Mouse (Mus musculus) frontal cortex, postnatal 14 days (tissue): ENCODE measurements at regions not wholly inside any gene's neighbourhood (a gene's known extent, or its start where the extent isn't known, plus 50 kb on each side); places are given as distances from the start of the nearest gene placed in this dataset.
A peak's percentile ranks its signal among the peaks of the same experiment; 100 is the strongest.

Source experiments
- DNase-seq, 2 experiments: peaks; one replicate each; pipeline ENCODE4 v3.0.0; 2022; ENCODE audit warnings: low spot score in 2 of 2

- DNase-seq, result peak in 1 of 2 experiments; percentile 5
Observed at GRCm38 (mm10) chrX:14040104-14040503, 170.8 kb upstream of the H2al1n start.

DNA sequence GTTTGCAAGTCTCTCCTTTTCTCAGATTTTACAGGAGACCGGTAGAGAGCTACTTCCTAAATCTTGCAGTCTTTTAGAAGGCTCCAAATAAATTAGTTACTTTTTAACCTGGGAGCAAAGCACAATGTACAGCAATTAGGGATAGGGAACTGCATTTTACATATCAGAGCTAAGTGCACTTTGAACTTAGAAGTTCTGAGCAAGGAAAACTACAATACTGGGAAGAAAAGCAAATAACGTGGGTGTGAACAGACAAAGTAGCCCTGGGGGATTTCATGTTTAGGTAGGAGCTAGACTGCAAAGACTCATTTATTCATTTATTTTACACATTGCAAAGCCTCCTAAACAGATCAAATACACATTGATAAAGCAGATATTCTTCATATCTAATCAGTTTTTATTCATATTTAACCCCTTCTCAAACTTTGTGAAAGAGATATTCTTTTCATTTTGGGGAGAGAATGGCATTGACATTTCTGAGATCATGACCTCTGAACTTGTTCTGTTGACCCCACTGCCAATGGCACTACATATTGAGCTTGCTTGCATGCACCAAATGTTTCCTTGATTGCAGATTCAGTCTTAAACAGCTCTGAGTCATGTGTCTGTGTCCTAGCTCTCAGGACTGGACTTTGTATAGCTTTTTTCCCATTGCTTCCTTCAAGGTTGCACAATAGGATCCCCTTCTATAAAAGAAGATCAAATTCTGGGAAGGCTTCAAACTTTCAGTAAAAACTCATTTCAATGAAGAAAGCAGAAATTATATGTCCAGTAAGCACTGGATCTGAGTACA, 146.8 kb upstream of the Cask start:
- DNase-seq, result no peak

- no peak for DNase-seq
Observed at GRCm38 (mm10) chrX:13978954-13979353, 127.8 kb upstream of the Cask start.
